Mouse (Mus musculus): Measurements from ENCODE around the gene Tns2.
"Not testable (repeated sequence)": the region's sequence is repeated elsewhere in the genome, so short reads cannot be mapped to it uniquely, and the experiment has no call there.

Tns2 gene

GRCm38 (mm10) chr15:102100161-102100981 is at the start of gene Tns2:
TSS of gene Tns2 (plus strand) at chr15:102100413.
- peak; percentile 50 for DNase-seq (ENCODE audit: low read depth)

DNA sequence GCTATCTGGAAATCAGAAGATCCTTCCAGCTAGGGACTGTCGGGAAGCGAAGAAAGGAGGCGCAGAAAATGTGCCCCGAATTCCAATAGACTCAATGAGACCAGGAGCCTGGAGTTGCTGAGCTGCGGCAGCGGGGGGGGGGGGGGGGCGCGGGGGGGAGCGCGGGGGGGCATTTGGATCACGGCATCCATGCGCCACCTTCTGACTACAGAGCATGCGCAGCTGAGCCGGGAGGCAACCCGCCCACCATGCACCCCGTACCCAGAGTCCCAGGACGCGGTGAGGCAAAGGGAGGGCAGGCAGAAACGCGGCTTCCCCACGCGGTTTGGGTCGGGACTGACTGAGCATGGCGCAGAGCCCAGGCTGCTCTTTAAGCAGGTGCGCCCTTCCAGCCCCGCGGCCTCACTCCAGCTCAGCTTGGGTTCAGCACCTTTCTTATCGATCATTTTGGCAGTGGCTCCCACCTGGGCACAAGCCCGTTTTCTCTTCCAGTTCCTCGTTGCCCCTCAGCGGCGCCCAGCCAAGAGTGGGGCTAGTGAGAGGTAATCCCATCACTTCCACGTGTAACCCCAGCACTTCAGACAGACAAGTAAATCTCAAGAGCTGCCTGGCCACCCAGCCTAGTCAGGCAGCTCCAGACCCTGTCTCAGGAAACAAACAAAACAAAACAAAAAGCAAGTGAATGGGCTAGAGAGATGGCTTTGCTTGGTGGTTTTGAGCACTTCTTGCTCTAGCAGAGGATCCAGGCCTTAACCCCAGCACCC is 48.1 kb upstream of the Tns2 start:
- no peak for DNase-seq (ENCODE audit: low read depth)

DNA sequence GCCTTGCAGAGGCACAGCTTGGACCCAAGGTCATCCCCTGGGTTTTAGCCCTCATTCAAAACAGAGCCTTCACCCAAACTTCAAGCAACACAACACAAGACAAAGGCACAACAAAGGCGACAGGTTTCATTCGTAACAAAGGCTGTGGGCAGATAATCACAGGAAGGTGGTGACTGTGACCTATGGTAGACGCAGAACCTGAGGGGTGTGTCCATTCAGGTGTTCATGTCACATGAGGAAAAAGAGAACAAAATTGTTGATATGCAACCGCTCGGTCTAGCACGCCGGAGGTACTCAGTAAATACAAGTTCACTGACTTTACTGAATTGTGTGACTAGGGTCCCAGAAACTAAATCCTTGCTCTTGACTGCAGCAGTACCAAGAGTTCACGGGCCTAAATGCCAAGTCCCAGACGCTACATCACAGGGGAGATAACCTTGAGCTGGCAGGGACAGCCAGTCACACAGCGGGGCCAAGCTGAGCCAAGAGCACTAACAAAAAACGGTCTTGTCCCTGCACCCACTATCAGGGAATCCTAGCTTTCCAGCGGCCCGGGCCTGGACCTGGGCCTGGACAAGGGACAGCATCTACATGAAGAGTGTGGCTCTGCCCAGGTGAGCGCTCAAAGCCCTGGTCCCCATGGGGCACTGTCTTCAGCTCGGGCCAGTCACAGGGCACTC is 43.6 kb upstream of the Tns2 start:
- no peak for DNase-seq (ENCODE audit: low read depth)

DNA sequence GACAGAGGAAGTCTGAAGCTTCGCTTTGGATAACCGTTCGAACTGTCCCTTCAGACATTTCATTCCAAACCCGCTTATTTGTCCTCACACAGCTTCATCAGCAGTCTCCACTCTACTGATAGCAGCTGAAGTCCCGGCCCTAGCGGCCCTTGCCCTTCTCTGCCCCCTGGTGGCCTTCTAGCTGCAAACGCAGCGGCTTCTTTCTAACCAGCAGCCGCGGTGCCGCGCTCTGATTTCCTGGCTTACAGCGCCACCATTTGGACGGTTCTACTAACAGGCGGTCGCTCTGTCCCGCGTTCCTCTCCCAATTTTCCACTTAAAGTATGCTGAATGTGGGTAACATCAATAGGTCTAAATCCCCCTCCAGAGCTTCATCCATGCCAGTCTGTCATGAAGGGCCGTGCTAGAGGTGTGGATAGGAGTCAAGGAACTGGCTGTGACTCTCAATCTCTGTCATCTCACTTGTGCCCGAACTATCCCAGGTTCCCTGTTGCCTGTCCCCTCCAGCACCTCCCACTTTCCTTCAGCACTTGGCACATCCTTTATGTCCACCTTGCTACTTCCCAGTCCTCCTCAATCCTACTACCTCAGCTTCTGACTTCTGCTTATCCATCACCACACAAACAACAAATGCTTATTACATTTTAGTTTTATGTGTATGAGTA is 34.4 kb upstream of the Tns2 start:
- peak; percentile 90 for DNase-seq (ENCODE audit: low read depth)

DNA sequence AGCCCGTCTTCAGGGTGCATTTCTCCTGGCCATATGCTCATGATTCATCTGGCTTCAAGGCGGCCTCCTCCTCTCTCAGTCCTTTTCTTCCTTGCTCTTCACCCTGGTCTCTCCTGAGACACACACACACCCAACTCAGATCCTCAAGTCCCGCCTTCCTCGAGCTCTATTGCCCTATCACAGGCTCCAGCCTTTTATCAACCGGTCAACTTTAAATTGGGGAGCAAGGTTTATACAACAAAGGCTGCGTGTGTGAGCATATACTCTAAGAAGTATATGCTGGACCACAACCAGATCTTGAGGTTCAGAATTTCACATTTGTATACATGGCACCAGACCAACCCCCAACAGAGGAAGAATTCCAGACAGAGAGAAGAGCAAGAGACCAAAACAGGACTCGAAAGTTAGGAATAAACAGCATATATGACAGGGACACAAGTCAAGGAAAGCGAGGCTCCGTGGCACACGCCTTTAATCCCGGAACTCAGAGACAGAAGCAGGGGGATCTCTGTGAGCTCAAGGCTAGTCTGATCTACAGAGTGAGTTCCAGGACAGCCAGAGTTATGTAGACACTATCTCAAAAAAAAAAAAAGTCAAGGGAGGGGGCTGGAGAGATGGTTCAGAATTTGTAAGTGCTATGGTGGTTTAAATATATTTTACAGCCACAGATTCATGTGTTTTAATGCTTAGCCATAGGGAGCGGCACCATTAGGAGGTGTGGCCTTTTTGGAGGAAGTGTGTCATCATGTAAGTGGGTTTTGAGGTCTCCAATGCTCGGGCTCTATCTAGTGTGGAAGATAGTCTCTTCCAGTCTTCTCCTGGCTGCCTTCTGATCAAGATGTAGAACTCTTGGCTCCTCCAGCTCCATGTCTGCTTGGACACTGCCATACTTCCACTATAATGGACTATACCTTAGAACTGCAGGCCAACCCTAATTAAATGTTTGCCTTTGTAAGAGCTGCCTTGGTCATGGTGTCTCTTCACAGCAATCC is 29.4 kb upstream of the Tns2 start:
- no peak for DNase-seq (ENCODE audit: low read depth)

DNA sequence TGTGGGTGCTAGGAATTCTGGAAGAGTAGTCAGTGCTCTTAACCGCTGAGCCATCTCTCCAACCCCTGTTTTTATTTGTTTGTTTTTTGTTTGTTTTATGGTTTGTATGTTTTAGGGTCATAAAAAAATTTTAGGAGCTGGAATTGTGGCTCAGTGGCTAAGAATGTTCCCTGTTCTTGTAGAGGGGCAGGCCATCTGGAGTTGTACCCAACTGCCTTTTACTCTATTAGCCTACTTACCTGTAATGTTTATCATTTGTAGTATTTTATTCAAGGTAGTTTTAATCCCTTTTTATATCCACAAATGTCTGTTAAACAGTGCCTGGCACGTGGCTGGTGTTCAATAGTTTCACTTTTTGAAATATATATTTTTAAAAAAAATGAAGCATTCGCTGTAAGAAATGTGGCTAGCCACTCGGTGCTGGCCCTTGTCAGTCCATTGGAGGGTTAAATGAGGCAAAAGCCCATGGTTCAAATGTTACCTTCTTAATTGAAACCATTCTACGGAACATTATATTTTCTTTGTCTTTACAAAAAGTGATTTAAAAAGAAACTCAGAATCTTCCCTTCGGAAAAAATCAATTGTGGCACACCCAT is 27.2 kb upstream of the Tns2 start:
- no peak for DNase-seq (ENCODE audit: low read depth)

- DNase-seq (ENCODE audit: low read depth), result peak; percentile 99
These were observed 26.6 kb upstream of the Tns2 start, which contains the start of gene Eif4b for GRCm38 (mm10) chr15:102073559-102074069. TSS of gene Eif4b (plus strand) at chr15:102073773.

DNA sequence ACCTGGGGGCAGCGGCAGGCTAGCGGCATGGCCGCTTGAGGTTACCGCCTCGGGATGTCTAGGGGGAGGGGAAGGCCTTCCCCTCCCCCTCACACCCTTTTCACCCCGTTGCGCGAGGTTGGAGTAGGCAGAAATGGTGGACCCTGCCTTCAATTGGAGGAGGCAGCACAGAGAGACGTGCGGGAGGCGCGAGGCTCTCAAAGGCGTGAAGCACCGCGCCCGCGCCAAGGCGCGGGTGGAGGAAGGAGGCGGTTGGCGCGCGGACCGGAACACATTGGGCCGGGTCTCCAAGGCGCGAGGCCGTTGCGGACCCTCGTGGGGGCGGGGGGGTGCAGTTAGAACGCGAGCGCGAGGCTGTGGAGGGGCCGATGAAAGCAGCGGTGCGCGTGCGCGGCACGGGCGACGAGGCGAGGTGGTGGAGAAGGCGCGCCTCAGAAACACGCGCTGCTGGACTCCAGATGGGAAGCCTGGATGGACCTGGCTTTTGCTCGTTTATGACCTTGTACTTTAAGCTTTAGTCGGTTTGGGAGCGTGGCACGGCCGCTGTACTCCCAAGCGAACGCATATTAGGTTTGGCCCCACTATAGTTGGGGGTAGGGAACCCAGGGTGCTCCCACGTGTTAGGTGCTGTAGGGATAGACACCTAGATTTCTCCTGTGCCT is 26.0 kb upstream of the Tns2 start:
- peak; percentile 28 for DNase-seq (ENCODE audit: low read depth)

DNA sequence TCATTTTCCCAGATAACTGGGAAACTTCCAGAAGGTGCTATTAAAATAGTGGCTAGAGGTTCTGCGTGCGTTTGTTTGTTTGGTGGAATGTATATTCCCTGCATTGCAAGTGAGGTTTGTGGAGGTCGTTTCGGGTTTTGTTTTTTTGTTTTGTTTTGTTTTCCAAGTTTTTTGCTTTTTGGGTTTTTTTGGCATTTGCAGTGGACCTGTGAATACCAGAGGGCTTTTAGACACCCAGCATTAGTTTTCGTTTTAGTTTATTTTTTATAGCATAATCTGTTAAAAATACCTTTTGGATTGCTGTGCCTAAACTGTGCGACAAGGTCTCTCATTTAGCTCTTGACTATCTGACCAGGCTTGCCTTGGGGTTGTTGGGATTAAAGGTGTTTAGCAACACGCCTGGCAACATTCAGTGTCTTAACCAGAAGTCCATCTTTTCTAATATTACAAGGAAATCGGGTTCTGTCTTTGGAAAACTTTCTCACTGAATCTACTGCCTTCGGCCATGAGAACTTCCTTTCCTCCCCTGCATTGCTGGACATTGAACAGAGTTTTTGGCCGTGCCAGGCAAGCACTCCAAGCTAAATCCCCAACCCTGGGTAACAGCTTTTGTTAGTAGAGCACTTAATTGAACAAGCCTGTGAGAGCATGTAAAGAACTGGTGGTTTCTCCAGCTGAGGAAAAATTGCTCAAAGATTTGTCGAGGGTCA is 25.2 kb upstream of the Tns2 start:
- no peak for DNase-seq (ENCODE audit: low read depth)

- no peak for DNase-seq (ENCODE audit: low read depth)
These were observed 23.0 kb upstream of the Tns2 start for GRCm38 (mm10) chr15:102077111-102077677.

DNA sequence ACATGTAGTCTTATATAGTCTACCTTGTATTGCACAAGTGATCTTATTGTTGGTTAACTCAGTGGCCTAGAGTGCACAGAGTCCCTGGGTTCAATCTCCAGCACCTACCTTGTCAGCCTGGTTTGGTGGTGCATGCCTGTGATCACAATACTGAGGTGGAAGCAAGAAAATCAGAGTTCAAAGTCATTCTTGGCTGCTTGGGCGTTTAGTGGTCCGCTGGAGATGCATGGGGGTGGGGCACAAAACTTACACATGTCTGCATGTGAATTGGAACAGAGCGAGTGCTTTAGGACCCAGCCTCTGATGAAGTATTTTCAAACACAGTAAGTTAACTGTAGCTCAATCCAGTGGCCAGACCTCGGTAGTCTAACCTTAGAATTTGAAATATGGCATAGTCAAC is 21.0 kb upstream of the Tns2 start:
- no peak for DNase-seq (ENCODE audit: low read depth)

DNA sequence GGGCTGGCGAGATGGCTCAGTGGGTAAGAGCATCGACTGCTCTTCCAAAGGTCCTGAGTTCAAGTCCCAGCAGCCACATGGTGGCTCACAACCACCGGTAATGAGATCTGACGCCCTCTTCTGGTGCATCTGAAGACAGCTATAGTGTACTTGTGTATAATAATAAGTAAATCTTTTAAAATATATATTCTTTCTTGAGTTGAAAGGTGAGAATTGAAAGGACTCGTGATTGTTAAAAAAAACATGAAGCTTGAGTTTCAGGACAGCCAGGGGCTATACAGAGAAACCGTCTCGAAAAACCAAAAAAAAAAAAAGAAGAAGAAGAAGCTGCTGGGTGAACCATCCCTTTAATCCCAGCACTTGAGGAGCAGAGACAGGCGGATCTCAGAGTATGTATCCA is 20.3 kb upstream of the Tns2 start:
- not testable (repeated sequence) for DNase-seq (ENCODE audit: low read depth)

- no peak for DNase-seq (ENCODE audit: low read depth)
These were observed 19.8 kb upstream of the Tns2 start for GRCm38 (mm10) chr15:102080429-102080828.

DNA sequence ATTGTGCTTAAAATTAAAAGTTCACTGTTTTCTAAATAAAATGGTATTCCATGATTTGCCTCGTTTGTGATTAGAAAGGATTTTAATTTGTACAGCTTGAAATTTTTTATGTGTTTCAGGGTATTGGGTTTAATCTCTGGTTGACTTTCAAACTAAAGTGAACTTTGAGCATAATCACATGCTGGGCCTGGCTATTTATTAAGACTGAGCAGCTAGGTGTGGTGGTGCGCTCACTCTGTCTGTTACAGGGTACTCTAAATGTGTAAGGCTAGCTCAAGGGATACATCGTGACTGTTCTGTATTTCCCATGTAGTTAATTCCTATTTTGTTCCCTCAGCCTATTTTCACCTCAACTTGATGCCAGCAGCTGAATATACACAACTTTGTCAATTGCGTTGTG is 18.1 kb upstream of the Tns2 start:
- no peak for DNase-seq (ENCODE audit: low read depth)

GRCm38 (mm10) chr15:102083028-102083427 is 17.2 kb upstream of the Tns2 start:
- no peak for DNase-seq (ENCODE audit: low read depth)

- no peak for DNase-seq (ENCODE audit: low read depth)
These were observed 10.2 kb upstream of the Tns2 start for GRCm38 (mm10) chr15:102089914-102090585.

DNA sequence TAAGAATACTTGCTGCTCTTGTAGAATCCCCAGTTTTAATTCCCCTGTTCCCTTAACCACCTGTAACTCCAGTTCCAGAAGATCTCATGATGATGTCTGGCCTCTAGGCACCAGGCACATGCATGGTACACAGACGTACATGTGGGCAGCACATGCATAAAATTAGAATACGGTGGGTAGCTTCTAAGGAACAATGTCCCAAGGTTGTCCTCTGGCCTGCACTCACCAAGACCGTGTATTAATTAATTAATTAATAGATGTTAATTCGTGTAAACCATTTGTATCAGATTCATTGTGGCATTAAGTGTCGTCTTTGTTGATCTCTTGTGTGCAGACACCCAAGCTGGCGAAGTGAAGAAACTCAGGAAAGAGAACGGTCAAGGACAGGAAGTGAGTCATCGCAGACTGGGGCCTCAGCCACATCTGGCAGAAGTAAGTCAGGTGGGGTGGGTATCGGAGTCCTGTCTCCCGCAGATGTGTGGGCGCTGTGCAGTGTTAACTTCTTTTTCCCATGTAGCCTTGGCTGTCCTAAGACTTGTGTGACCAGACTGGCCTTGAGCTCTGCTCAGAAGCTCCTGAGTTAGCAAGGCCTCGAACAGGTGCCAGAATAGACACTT is 9.0 kb upstream of the Tns2 start:
- DNase-seq (ENCODE audit: low read depth), result no peak

- no peak for DNase-seq (ENCODE audit: low read depth)
These were observed 8.5 kb upstream of the Tns2 start for GRCm38 (mm10) chr15:102091688-102092087.

Data from c-Kit-positive CD71-negative TER-119-negative erythroid progenitor cells, embryonic 14.5 days (primary cell).